Mouse (Mus musculus) cerebellum, postnatal 10 days (tissue): Measurements from ENCODE around the gene Gng4.

ENCODE experiments used
- DNase-seq, 2 experiments: peaks; one replicate each; pipeline ENCODE4 v3.0.0; 2021; ENCODE audit warnings: mixed read lengths in 2 of 2

Gng4 gene

DNA sequence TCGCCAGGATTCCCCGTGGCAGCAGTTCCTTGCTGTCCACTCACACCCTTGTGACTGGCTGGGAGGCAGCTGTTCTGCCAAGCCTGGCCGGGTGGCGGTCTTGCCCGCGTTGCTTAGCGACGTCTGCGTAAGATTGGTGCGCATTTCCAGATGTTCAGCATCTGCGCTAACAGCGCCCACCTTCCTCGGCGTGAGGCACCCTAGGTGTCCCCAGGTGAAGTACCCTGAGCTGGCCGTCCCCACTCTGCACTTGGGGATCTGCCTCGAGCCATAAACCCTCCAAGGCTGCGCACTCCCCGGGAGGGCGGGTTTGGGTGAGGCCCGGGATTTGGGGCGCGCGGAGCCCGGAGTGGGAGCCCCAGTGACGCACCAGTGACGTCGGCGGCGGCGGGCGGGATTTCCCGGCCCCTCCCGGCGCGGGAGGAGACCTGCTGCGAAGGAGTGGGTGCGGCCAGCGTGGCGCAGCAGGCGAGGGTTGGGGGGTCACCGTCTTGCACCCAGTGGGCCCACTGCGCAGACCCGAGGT lies at the start of gene Gng4:
Gng4 (plus strand) TSS at position 166 of the 526 bp plus-strand sequence.
- DNase-seq: peak; percentile 47 to 62

DNA sequence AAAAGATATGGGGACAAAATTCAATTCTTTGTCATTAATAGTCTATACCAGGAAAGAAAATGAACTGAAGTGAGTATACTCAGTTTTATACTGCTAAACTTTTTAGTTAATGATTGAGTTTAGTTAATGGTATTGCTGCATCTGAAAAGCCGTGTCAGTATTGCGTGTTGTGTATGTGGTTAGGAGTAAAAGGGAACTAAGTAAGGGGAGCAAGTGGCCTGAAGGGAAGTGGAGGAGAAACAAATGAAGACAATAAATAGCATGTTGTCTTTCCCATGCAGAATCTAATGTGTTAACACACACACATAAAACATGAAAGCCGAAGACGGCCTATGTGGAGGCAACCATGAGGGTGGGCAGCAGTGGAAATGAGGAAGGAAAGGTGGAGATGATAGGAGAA lies 44.6 kb upstream of the Gng4 start:
- DNase-seq: no peak

DNA sequence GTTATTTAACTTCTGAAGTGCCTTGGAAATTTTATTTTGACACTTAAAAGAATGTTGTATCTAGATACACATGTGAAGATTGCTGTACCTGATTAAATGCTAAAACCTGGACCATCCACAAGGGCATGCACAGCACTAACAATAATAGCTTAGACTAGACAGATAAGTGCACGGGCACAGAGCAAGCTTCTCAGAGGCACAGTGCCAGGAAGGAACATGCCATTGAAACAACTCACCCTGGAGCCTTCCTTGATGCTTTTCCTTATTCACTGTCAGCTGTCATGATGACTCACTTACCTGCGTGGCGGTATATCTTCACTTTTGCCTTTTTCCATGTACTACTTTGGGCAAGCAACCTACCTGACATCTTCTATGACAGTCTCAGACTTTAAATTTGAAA lies 37.9 kb upstream of the Gng4 start:
- DNase-seq: no peak

DNA sequence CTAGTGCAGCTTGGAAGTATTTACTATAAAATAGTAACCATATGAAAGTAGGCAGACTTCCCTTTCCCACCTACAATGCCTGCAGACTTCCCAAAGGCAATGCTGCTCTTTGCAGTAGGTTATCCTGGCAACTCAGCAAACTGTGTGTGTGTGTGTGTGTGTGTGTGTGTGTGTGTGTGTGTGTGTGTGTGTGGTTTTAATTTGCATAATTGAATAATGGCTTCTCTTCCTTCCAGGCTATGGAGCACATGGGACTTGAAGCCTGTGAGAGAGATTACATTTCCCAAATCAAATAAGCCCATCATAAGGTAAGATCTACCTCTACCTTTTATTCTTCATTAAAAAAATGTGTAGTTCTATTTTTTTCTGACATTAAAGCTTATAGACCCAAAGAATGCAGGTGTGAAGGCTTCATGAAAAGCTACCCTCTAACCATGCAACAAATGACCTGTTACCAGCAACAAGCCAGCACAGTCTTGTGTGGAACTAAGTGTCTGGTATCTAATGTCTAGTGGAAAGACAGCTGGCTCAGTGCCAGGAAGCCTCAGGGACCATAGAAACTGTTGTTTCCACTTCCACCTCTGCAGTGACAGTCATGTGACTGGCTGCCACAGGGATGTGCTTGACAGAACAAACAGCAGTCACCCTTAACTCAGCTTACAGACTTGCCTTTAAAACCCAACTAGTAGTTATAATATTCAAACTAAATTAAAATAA lies 7.9 kb upstream of the Gng4 start:
- peak; percentile 44 to 50 for DNase-seq

GRCm38 (mm10) chr13:13777052-13777451 lies 6.8 kb upstream of the Gng4 start:
- no peak for DNase-seq

- no peak for DNase-seq
Observed at GRCm38 (mm10) chr13:13777696-13778095, 6.2 kb upstream of the Gng4 start.

DNA sequence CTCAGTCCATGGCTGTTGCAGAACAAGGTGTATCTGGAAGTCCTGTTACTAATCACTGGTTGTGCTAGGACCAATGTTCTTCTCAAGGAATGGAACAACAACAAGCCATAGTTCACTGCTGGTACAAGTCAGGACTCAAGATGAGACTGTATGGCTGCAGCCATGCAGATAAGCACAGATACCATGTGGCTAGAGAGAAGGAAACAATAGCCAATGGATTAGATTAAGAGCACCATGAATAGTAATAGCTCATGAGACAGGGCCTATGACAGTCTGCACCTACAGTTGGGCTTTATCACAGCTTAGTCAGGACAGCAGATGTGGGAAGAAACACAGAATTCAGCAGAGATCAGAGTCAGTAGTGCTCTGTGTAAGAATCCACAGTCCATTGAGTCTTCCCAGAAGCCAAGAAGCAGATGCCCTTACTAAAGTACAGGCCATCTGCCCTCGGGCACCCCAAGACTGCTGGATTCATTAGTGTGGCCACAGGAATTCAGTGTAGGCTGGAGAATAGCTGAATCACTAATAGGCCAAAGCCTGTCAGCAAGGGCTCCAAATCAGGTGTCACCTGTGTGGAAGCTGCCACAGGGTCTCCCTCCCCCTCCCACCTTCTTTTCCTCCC lies 4.9 kb upstream of the Gng4 start:
- no peak for DNase-seq

DNA sequence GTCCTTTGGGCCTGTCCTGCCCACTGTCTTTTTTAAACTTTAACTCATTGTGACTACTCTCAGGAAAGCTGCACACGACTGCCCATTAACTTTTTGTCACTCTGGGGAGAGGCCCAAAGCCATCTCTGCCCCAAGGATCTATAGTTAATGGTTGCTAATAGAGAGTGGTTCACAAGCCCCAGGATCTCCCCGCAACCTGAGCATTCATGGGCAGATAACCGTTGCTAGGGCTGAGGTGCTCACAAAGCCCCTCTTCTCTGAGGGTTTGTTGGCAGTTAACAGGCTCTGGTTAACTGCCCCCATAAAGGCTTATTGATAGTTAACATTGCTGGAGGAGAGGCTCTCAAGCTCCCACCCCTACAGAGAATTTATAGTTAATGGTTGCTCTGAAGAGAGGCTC lies 3.6 kb upstream of the Gng4 start:
- DNase-seq: no peak

DNA sequence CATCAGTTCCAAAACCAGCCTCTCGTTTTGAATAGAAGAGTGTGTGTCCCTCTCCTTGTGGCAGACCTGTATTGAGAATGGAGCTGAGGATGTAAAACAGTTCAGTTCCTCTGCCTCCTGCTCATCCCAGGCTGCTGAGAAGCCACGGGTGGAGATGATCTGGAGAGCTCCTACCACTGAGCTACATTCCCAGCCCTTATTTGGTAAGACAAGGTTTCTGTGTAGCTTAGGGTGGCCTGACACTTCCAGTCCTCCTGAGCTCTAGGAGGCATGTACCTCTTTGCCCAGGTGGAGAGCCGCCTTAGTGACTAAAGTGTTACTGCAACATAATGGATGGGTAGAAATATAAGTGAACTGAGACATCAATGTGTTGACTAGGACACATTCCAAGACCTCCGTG lies 2.8 kb upstream of the Gng4 start:
- DNase-seq: no peak

DNA sequence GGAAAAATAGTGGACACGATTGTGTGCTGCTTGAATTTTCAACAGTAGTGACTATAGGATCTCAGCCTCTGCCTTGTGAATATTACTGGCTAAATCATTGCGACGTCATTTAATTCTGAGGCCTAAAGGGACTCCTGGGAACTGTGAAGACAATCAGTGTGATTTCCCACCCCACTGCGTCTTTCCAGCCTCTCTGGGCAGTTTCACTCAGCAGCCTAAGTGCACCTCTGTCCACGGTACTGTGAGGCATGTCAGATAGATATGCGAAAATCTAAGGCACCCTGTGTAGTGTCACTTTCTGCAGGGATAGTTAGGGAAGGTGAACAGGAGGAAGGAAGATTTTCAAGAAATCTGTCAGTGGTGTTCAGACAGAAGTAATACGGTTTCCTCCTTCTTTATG lies 563 bp upstream of the Gng4 start:
- no peak for DNase-seq

DNA sequence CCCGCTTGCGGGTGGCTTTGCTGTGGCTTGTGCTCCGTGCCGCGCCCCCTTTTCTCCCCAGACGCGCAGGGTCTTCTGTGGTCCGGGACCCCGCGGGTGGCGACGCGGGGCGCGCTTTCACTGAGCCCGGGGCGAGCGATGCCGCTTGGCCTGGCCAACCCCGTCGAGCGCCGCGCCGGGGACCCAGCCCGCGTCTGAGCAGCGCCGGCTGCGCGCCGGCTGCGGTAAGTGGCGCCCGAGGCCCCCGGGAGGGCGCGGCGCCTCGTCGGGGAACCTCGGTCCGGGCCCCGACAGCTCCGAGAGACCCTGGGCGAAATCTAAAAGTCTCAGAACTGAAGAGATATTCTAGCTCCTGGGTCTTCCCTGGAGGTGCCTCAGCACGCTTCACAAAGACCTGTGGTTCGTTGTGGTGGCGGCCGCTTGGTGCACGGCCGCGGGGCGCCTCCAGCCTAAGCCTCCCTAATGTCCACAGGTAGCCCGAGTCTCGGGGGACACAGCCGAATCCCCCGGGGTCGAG lies 619 bp downstream of the Gng4 start:
- no peak for DNase-seq

DNA sequence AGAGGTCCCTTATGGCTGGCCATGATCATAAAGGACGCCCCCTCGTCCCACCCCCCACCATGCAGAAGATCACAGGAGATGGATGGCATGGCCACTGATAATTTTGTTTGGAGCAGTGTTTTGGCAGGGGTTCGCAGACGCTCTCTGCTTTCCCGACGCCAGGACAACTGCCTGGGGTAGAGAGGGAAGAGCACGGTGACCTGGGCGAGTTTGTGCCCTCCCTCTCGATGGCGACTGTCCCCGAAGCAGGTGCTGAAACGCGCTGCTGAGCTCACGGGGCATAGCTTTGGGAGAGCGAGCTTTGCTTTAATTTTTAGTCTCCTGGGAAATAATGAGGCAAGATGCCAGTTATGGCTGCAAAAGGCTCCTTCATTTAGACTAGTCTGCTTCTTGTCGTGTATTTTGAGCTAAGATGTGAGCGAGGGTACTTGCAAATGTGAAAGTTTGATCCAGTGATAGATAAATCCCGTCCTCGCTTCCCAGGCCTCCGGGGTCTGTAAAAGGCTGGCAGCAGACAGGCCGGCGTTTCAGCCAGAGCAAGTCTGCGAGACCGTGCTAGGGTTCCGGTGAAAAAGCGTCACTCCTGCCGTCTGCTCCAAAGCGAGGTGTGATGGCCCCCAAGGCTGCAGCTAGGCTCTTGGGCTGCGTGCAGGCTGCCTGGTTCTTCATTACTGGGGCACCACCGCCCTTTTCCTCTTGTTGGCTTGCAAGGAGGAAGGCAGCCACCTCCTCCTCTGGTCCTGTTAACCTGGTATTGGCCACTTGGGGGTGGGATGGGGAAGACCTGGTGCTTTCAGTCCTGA lies 1.3 kb downstream of the Gng4 start:
- DNase-seq: peak; percentile 36 to 44

DNA sequence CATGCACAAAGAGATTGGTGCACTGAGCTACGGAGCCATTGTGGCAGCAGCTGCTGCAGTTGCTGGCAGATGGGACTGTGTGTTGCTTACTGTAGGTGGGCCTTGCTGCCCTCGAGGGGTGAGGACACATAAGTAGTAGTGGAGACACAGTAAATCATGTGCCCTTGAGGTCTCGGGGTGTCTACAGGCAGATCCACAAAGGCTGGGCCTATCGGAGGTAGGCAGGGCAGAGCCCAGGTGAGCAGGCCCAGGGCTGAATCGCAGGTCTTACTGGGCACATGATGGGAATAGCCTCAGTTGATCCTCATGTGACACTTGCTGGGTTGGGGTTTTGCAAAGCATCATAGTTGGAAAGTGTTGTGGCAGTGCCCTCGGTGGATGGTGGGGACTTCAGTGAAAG lies 3.1 kb downstream of the Gng4 start:
- no peak for DNase-seq

DNA sequence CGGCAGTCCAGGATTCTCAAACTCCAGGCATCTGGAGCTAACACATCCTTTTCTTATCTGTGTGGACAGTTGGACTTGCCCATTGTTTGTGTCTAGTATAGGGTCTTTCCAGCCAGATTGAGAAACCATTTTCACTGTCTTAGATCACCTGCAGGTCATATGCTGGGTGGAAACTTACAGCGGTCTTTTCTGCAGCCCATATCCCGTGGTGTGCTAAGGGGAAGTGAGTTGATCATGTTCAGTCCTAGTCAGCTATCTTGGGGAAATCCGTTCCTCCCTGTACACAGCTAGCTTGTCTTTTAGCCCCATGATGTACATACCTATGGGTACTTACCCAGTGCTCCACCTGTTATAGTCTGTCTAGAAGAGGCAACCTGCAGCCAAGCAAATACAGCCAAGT lies 4.2 kb downstream of the Gng4 start:
- DNase-seq: no peak

GRCm38 (mm10) chr13:13791981-13792380 lies 8.1 kb downstream of the Gng4 start:
- DNase-seq: no peak

DNA sequence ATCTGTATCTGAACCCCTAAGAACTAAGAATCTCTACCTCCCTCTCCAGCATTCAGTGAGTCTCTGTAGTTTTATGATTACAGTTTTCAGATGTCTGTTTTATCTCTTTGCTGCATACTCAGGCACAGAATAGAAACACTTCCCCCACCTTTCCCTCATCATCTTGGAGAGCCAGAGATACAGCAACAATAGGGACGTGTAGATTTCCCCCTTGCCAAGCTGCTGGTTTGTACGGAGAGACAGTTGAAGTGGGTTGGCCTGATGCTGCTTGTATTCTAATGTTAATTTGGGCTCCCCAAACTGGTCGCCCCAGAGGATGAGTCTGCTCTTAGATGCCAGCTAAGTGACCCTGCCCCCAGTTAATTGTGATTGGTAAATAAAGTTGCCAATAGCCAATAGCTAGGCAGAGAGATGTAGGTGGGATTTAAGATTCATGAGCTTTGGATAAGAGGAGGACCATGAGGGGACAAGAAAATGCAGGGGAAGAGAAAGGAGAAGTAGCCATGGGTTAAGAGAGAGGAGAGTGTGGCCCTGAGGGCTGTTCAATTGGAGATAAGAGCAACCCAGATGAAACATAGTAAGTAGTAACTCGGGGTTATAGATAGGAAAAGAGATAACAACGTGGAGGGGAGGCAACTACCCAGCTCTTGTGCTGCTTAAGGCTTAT lies 11.4 kb downstream of the Gng4 start:
- DNase-seq: no peak

GRCm38 (mm10) chr13:13796082-13796481 lies 12.2 kb downstream of the Gng4 start:
- no peak for DNase-seq

- peak; percentile 62 to 70 for DNase-seq
Observed at GRCm38 (mm10) chr13:13797816-13798215, 14.0 kb downstream of the Gng4 start.

DNA sequence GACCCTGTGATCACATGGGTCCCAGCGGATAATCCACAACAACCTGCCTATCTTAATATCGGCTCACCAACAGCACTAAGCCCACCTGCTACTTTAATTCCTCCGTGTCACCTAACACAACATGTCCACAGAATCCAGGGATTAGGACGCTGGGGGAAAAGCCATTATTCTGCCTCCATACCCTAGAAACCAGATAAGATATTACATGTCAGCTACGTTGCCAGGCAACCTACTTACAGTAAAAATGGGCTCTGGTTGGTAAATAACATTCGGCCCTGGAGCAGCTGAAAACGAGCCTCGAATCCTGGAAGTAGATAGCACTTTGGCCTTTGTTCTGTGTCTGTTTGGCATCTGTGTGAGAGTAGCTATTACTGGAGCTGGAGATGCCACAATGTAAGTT lies 14.9 kb downstream of the Gng4 start:
- no peak for DNase-seq

DNA sequence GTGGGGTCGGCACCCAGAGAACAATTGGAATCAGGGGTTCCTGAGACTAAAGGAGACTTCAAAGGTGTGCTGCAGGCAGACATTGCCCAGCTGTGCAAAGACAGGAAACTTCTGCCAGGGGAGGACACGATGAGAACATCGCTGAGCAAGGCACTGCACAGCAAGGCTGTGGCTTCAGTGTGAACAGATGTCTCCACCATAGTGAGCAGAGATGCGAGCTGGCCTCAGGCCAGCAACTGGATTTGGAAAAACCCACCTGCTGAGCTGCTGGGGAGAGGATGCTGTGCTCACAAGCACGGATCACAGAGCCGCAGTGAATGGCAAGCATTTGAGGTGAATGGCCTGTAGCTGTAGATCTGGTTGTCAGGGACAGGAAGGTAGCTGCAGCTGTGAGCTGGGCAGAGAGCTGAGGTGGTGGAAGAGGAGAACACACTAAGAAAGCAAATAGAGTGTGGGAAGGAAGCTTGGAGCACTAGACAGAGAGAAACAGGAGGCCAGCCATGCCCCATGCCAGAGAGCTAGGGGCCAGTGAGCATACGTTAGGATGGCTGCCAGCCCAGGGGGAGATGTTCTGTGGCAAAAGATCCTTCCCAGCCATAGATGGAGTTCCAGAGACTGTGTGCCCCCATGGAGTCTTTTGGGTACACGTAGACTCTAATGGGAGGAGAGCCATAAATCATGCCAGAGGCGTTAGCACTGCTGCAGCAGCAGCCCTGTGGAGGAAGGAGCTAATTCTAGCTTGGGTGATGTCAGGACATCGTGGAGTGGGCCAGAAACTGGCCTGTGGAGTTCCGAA lies 24.7 kb downstream of the Gng4 start:
- peak; percentile 64 to 80 for DNase-seq

- DNase-seq: no peak
Observed at GRCm38 (mm10) chr13:13810885-13811284, 27.0 kb downstream of the Gng4 start.

- no peak for DNase-seq
Observed at GRCm38 (mm10) chr13:13818696-13819095, 34.8 kb downstream of the Gng4 start.
